Mouse (Mus musculus) spleen, postnatal 36 days (tissue): ENCODE results near the gene Slc17a6.
"Not testable (repeated sequence)": the region's sequence is repeated elsewhere in the genome, so short reads cannot be mapped to it uniquely, and the experiment has no call there.

Experiments
- DNase-seq, 2 experiments: peaks; one replicate each; pipeline ENCODE4 v3.0.0; 2022; ENCODE audit warnings: low spot score in 2 of 2, mixed read lengths in 1 of 2

The Slc17a6 gene

DNA sequence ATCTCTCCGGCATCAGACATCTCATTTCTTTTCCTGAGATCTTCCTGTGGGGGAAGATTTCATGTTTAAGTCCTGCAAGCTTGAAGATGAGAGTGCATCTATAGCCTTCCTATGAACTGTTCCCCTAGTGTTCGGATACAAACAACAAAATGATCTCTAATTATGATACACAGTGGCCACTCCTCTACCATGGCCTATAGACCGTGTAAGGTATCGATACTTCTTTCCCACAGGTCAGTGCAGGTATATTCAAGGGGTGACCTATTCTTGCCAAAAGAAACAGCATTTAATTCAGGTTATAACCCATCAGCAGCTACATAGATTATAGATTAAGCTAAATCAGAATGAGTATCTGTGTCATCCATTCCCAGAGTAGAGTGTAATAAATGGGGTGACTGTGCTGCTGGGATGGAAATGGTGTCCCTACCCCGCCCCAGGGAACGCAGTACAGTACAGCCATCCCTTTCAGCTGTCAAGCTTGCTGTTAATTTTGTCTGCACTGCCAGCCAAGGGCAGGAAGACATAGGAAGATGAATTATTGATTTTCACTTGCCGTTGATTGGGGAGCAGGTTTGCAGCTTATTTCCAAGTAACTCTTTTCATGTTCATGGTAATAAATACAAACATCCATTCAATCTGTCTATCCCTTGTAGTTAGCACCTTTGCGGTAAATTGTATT lies 71.9 kb downstream of the Slc17a6 start:
- DNase-seq, result no peak

DNA sequence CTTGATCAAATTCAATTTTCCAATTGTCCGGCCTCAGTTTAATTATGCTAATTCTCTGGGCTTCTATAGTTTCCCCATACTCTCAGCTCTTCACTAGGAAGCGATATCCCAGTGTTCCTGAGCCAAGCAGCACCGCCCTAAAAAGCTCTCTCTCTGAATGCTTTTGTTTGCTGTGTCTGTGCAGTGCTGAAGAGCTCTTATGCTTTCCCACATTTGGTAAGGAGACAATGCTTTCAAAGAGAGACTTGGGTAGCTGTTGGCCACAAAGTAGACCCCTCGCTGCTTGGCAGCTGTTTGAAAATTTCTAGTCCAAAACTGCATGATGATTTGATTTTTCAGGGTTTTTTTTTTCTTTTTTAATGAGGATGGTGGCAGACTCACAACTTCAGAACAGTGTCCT lies 72.6 kb downstream of the Slc17a6 start:
- no peak for DNase-seq

DNA sequence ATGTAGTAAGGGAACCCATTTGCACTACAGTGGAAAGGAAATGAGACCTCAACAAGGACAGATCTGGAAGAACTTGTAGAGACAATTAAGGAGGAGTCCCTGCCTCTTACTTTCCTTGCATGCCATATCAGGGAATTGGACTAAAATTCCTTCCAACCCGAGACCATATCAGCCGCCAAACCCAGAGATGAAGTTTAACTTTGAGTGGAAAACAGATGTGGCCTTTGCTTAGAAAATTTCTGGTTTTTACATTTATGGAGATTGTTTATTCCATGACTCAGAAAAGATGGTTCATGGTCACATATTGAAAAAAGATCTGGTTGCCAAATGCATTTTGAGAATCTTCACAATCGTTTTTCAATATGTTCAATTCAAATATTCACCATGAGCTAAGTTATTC lies 87.7 kb downstream of the Slc17a6 start:
- no peak for DNase-seq

DNA sequence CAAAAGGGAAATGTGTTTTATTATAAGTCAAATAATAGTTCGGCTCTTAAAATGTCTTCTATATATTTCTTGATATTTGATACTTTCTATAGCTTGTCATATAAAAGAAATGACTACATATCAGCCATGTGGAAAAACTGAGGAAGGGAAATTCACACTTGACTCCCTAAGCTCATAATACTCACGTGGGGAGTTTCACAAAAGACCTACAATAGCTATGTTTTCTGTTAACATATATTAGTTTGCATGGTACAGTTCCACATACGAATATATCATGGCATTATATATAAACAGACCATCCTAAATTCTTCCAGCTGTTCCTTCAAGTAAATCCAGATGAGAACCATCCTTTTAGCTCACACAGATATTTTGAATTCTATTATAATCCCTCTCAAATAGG lies 88.5 kb downstream of the Slc17a6 start:
- not testable (repeated sequence) for DNase-seq

DNA sequence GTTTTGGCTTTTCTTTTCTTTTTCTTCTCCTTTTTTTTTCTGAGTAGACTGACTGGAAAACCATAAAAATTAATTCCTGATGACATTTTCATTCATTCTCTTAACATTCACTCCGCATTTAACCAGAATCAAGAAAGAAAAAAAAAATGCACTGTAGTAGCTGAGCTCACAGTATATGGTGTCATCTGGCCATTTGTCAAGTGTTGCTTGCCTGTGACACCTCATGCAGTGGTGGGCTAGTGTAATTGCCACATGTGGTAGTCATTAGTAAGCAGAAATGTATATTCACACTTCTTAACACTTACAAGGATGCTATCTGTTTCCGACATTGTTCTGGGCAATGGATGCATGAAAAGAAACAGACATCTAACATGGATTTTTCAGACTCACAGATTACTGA lies 94.0 kb downstream of the Slc17a6 start:
- DNase-seq, result no peak
